Mouse (Mus musculus) gastrocnemius, postnatal 4 days (tissue): ENCODE measurements around the gene Bckdha. TPM values are rescaled to one million over a fixed set of nuclear protein-coding genes. Genes with fewer than 3 reads are reported as not detected.

ENCODE experiments used
- DNase-seq, 2 experiments: peaks; one replicate each; pipeline ENCODE4 v3.0.0; 2021 to 2022; ENCODE audit warnings: low spot score in 2 of 2, mixed read lengths in 2 of 2
- long read RNA-seq, 2 experiments: library from polyadenylated mRNA; stranded (forward); transcript quantifications; one replicate each; pipeline ENCODE4 v2.0.0; 2021
- total RNA-seq, 2 experiments: library from RNA; stranded (reverse); gene quantifications; 2 replicates each; pipeline ENCODE4 v1.2.3; 2021

Bckdha gene
- total RNA-seq: 10 to 100 TPM; 55.6 to 55.8 TPM
- long read RNA-seq, experiment 1, transcript Bckdha-201 (9 exons, 1,899 nt): major isoform, 54 of 66 reads
- long read RNA-seq, experiment 1, partial matches to known transcripts: 11 of 66 reads
- long read RNA-seq, experiment 1, other reads (novel, unspliced or antisense): 1 of 66 reads
- long read RNA-seq, experiment 2, transcript Bckdha-201 (9 exons, 1,899 nt): major isoform, 63 of 76 reads
- long read RNA-seq, experiment 2, partial matches to known transcripts: 10 of 76 reads
- long read RNA-seq, experiment 2, other reads (novel, unspliced or antisense): 3 of 76 reads

- peak; percentile 96 to 99 for DNase-seq
These were observed at the start of gene Bckdha, which contains the start of gene Exosc5 for GRCm38 (mm10) chr7:25658657-25659472. Gene Bckdha (minus strand): TSS chr7:25658981. Gene Exosc5 (plus strand): TSS chr7:25659164.

GRCm38 (mm10) chr7:25707581-25708292 is 49.0 kb upstream of the Bckdha start:
- no peak for DNase-seq

GRCm38 (mm10) chr7:25706578-25707170 is 47.9 kb upstream of the Bckdha start:
- DNase-seq: no peak

GRCm38 (mm10) chr7:25705801-25706251 is 47.0 kb upstream of the Bckdha start:
- DNase-seq: no peak

GRCm38 (mm10) chr7:25704716-25705364 is 46.1 kb upstream of the Bckdha start:
- DNase-seq: no peak

GRCm38 (mm10) chr7:25703793-25704494 is 45.2 kb upstream of the Bckdha start:
- no peak for DNase-seq

GRCm38 (mm10) chr7:25702350-25702749 is 43.6 kb upstream of the Bckdha start:
- no peak for DNase-seq

GRCm38 (mm10) chr7:25700732-25701131 is 42.0 kb upstream of the Bckdha start:
- no peak for DNase-seq

GRCm38 (mm10) chr7:25699851-25700250 is 41.1 kb upstream of the Bckdha start:
- no peak for DNase-seq

- no peak for DNase-seq
These were observed 35.3 kb upstream of the Bckdha start for GRCm38 (mm10) chr7:25694104-25694503.

GRCm38 (mm10) chr7:25690051-25690450 is 31.3 kb upstream of the Bckdha start:
- no peak for DNase-seq

GRCm38 (mm10) chr7:25689603-25690021 is 30.8 kb upstream of the Bckdha start:
- DNase-seq: no peak

- DNase-seq: peak in 1 of 2 experiments; percentile 65
These were observed 30.2 kb upstream of the Bckdha start for GRCm38 (mm10) chr7:25688810-25689586.

GRCm38 (mm10) chr7:25687811-25688401 is 29.1 kb upstream of the Bckdha start:
- DNase-seq: peak in 1 of 2 experiments; percentile 62

- DNase-seq: peak; percentile 63 to 71
These were observed 28.1 kb upstream of the Bckdha start, which contains the start of gene Tgfb1 for GRCm38 (mm10) chr7:25686680-25687531. Gene Tgfb1 (plus strand): TSS chr7:25687002.

GRCm38 (mm10) chr7:25685926-25686470 is 27.2 kb upstream of the Bckdha start:
- DNase-seq: no peak

GRCm38 (mm10) chr7:25684659-25685058 is 25.9 kb upstream of the Bckdha start:
- no peak for DNase-seq
